Mouse (Mus musculus) C2C12 (cell line): ENCODE results near the gene Rac1.

Source experiments
- CTCF ChIP-seq: IDR thresholded peaks from one replicate; pipeline ENCODE4 v1.5.1; 2011; ENCODE audit not compliant: control insufficient read depth, insufficient read depth, insufficient read length
- FOSL1 ChIP-seq: IDR thresholded peaks from one replicate; pipeline ENCODE4 v1.8.0; 2011; ENCODE audit warnings: mild to moderate bottlenecking, low read length; ENCODE audit not compliant: poor library complexity, insufficient read depth, severe bottlenecking
- MAX ChIP-seq: IDR thresholded peaks from one replicate; pipeline ENCODE4 v1.6.1; 2011; ENCODE audit warnings: mild to moderate bottlenecking, control low read depth
- MYOD1 ChIP-seq: IDR thresholded peaks from one replicate; pipeline ENCODE4 v1.6.1; 2011; ENCODE audit warnings: low read depth; ENCODE audit not compliant: control insufficient read depth, insufficient read length
- USF1 ChIP-seq: IDR thresholded peaks from one replicate; pipeline ENCODE4 v1.6.1; 2011; ENCODE audit warnings: low read depth, mild to moderate bottlenecking, control low read depth, moderate library complexity

- TF ChIP-seq MYOD1 (no peak), CTCF (no peak), FOSL1 (no peak), USF1 (no peak), MAX (no peak)
These were observed 7.4 kb downstream of the Rac1 start for GRCm38 (mm10) chr5:143520415-143520814.
